Mouse (Mus musculus) frontal cortex, adult 2 months (tissue): ENCODE data around the gene Lgals2. TPM values are rescaled to one million over a fixed set of nuclear protein-coding genes. Genes with fewer than 3 reads are reported as not detected.
A peak's percentile ranks its signal among the peaks of the same experiment; 100 is the strongest.

Experiments
- DNase-seq, 2 experiments: peaks; one replicate each; pipeline ENCODE4 v3.0.0; 2022; ENCODE audit warnings: low spot score in 1 of 2; ENCODE audit errors: extremely low spot score in 1 of 2
- polyA plus RNA-seq: library from polyadenylated mRNA; depleted of rRNA; stranded (reverse); fragments of >200 nt; gene quantifications from 2 replicates; pipeline ENCODE4 v1.2.3, GENCODE M21; 2012; rRNA removed

Gene Lgals2
- polyA plus RNA-seq, 1 experiment: 0.74 TPM

DNA sequence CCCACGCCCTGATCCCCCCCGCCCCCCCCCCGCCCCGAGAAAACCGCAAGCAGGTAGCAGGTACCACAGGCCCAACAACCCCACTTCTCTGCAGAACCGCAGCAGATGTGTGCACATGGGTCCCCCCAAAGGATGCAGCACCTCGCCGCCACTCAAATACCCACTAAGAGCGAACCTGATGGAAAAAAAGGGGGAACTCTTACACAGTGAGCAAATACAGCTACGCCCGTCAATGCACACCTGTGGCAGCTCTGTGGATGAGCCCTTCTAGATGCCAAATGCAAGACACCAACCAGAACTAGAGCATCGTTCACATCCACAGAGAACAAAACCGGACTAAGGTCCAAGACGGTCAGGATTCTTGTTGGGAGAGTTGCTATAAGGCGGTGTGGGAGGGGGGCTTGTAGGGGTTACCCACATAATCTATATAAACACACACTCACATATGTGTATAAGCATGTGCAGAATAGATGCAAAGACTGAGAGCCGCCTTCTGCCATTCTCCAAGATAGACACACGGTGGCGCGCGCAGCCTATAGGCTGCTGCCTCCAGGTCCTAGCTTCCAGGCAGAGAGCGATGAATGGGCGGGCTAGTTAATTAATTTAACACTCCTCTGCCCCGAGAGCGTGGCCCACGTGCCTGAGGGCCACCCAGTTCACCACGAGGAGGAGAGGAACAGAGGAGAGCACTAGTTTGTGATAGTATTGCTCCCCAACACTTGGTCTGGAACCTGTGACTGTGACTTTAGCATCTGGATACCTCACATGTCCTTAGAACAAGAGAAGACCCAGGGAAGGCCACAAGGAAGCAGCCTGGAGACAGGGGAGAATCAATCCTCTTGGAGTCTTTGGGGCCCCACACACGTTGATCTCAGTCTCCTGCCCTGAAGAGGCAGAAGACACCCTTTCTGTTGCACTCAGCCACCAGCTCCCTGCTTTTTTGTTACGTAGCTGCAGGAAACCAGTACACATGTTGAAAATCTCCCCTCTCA, 28.8 kb downstream of the Lgals2 start:
- DNase-seq: peak in 1 of 2 experiments; percentile 83

DNA sequence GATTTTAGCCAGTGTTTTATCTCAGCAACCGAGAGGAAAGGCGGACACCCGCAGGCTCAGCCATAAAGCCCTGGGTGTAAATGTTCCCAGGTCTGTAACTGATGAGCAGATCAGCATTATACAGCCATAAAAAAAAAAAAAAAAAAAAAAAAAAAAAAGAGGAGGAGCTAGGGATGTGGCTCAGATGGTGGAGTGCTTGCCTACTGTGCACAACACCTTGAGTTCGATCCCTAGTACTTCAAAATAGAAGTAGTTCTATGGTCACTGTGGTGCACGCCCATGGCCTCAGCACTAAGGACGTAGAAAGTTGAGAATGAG, 39.3 kb downstream of the Lgals2 start:
- no peak for DNase-seq

DNA sequence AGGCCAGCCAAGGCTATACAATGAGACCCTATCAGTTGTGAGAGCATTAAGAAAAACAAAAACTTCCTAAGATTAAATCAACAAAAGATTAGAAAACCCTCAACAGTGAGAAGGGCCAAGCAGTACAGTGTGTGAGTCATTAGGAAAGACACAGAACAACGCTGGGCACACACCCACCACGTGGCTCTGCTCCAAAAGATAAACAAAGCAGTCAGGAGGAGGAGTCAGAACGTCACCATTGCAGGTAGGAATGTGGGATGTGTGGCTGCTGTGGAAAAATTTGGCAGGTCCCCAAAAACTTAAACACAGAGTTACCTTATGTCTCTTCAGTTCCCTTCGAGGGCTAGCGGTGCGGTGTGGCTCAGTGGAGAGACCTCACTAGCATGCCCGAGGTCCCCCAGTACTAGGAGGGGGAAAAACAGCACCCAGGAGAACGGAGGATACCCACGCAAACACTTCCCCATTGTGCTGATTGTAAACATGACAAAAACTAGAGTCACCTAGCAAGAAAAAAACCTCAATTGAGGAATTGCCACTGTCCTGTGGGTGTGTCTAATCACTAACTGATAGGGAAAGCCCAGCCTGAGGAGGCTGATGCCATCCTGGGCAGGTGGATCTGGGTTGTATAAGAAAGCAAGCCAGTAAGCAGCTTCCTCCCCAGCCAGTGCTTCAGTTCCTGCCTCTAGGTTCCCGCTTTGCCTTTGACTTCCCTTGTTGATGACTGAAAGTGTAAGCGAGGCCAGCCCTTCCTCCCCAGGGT, 39.8 kb downstream of the Lgals2 start:
- DNase-seq: no peak

DNA sequence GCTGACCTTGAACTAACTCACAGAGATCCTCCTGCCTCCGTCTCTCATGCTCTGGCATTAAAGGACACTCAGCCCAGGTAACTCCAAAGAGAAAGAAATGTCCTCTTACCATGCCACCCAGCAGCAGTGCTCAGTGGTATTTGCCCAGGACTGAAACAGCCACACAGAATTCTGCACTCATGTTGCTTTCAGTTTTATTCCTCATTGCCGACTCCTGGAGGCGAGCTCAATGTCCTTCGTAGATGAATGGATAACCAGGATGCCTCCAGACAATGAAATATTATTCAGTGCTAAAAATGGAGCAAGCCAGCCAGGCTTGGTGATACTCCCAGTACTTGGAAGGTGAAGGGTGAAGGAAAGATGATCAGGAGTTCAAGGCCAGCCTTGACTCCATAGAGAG, 41.7 kb downstream of the Lgals2 start:
- DNase-seq: no peak

DNA sequence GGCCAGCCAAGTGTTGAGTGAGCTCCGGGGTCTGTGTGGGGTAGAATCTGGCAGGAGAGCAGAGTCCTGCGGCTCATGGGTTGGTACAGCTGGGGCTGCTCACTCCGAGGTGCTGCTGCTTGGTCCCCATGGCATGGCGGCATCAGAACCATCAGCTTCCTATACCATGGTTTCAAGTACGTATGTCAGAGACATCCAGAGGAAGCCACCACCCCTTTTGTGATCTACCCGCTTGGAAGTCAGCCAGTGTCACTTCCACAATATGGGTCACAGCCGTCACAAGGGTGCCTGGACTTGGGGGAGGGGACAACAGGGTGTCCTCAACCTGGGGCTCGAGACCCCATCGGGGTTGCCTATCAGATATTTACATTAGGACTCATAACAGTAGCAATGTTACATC, 45.2 kb downstream of the Lgals2 start:
- no peak for DNase-seq

DNA sequence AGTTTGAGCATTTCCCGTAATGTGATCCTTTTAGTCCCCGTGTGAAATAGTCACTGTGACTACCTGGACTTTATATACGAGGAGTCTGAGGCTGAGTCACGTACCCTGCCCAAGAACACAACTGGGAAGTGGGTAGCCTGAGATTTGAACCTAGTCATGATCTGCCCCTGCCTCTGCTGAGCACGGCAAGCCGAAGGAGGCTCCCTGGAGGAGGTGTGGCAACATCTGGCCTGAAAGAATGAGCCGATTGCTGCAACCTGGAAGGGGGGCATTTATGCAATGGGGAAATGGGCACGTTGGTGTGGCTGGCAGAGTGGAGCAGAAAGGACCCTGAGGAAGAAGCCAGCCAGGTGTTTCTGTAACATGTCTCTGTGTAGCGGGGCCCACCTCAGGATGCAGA, 45.6 kb downstream of the Lgals2 start:
- DNase-seq: no peak

DNA sequence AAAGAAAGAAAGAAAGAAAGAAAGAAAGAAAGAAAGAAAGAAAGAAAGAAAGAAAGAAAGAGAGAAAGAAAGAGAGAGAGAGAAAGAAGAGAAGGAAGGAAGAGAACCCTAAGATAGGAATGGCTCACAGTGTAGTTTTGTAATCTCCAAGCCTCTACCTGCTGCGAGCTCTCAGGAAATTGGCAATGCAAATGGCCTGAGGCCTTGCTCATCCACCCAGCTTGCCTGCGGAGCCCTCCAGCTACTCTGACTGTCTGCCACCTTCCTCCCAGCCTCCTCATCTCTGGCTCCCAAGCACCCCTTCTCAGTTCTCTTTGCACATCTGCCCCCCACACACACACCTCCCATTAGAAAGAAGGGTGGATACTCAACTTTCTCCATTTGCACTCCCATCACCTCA, 46.3 kb downstream of the Lgals2 start:
- DNase-seq: no peak

DNA sequence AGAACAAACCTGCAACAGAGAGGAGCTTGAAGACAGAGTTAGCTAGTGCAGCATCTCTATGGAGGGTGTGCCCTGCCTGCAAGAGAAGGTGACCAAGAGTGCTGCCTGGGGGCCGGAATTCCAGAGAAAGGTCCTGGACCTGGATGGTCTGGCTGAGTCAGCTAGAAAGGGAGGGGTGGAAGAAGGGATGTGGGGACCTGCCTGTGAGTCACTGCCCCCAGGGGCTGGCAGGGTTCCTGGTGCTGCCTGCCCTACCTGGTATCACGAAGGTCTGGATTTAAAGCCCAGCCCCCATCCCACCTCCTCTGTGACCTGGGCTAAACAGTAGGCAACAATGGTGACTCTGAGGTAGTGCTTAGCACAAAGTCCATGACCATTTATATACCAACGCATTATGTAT, 48.2 kb downstream of the Lgals2 start:
- DNase-seq: no peak

DNA sequence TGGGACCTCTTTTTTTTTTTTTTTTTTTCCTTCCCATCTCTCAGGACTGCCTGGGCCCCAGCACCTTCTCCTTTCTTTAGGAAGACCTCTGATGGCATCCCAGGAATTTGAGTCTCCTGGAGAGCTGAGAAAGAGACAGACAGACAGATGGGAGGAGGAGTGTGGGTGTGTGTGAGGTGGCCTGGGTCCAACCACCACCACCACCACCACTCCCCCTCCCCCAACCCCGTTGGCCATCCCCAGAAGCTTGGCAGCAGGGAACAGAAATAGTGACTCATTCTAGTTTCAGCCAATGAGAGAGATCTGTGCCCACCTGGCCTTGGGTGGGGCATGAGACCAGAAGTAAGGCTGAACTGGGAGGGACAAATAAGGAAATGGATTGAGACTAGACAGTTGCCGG, 48.7 kb downstream of the Lgals2 start:
- DNase-seq: peak in 1 of 2 experiments; percentile 51

DNA sequence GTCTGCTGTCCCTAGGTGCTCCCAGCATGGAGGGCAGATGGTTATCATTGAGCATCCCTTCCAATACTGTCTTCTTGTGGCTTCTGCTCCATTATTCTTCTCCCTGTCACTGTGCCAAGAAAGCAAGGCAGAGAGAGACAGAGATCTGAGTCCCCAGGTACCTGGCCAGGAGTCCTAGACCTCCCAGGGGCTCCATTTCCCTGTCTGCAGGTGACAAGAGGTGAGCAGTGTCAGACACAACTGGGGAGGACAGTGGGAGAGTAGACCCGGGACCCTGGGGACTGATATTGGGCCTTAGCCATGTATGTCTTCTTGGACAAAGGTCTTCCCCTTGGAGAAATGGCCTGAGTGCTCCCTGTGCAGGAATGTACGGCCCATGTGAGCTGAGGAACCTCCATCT, 50.0 kb downstream of the Lgals2 start:
- no peak for DNase-seq

DNA sequence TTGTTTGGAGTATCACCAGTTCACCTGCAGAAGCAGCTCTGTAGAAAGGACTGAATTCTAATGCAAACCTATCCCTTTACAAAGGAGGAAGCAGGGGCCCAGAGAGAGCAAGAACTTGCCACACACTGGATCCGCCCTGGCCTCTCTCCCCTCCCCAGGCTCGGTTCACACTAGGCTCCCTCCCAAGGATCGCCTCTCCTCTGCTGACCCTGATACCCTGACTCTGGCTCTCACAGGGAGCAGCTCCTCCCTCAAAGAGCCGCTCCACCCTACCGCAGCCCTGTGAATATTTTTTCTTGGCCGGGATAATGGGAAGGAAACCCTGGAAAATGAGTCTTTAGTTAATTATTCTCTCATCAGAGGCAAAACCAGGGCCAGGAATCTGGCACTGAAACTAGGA, 51.0 kb downstream of the Lgals2 start:
- no peak for DNase-seq

DNA sequence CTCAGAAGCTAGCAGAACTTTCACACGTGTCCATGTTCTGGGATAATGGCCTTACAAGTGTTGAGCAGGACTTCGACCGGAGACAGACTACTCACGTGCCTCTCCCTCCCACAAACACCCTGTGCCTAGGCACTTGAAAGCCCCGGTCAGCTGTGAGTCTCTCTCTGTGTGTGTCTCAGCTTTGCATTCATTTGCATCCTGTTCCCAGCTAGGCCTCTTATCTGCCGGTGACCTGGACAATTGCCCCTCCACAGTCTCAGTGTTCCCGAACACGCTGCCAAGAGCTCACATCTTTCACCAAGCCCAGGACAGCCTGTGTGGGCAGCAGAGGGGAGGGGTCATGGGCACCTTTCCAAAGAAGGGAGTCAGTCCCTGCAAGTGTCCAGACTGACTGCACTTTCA, 51.8 kb downstream of the Lgals2 start:
- no peak for DNase-seq

DNA sequence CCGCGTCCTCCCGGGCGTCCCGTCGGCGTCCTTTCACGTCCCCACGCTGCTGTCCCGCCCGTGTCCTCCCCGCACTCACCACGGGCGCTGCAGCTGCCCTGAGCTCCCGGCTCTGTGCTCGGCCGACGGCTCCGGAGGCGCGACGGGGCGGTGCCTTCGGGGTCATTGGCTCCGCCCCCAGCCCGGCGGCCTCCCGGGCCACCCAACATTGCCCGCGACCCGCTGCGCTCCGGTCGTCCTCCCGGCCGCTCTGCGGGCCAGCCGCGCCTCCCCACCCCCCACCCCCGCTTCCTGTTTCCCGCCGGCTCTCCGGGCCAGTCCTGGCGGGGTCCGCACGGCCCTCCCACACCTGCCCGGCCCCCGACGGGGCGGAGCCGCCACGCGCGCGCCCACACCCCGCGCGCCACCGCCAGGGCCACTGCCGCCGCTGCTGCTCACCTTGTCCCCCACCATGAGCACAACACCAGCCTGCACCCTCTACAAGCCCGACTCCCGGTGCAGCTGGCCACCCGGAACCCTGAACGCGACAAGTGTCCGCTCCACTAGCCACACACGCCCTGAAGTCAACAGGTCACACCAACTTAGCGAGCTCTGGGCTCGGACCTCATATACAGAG, 52.4 kb downstream of the Lgals2 start, which contains the start of gene Card10:
TSS of gene Card10 (minus strand) at position 267 of the 616 bp plus-strand sequence.
- no peak for DNase-seq

DNA sequence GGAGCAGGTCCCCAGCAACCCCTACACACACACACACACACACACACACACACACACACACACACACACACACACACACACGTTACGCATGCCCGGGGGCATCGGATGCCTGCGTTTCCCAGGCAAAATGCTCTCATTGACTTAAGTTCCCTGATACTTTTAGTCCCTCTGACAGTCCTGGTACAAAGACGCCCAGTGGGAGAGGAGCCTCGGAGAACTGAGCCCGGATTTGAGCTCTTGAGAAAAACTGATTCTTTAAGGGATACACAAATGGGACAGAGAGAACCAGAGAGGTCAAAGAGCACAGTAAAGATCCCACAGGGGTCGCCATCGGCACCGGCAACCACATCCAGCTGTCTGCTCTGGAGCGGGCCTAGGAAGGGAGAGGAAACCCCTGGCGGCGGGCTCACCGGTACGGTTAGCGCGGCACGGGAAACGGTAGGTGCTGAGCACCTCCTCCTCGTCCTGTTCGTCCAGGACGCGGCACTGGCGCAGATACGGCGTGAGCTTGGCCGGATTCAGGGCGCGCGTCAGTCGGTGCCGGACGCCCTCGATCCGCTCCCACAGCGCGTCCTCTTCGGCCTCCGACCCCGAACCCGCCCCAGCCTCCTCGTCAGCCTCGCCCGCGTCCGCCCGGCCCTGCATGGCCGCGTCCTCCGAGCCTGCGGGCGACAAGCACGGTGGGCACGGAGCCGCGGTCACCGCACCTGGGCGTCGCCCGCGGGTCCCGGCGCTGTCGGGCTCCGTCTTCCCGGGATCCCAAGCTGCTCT, 53.2 kb downstream of the Lgals2 start:
- no peak for DNase-seq

DNA sequence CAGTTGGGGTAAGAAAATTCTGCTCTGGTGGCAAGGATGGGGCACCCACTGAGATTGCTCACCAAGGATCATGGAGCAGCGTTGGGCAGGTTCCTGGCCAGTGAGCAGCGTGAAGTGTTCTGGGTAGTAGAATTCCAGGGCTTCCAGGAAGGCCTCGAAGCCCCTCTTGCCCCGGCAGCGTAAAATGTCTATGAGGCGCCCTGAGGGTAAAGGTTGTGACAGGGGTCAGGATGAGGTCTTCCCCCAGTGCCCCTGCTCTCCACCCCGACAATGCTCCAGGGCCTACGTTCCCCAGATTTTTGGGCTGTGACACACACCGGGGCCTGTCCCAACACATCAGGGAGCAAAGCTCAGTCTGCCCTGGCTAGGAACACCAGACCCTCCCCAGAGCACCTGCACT, 53.8 kb downstream of the Lgals2 start:
- no peak for DNase-seq

Other genes with a start within 250 kb of the Lgals2 start
- 64.9 and 68.2 TPM in 2 replicates for gene Elfn2, start 136.8 kb downstream of the Lgals2 start, polyA plus RNA-seq
- 7.0 and 7.2 TPM in 2 replicates for gene Mfng, start 82.1 kb downstream of the Lgals2 start, polyA plus RNA-seq
- gene Card10, start 52.5 kb downstream of the Lgals2 start, polyA plus RNA-seq: 11.2 and 12.0 TPM in 2 replicates
- gene Cdc42ep1, start 12.9 kb downstream of the Lgals2 start, polyA plus RNA-seq: 18.5 and 20.1 TPM in 2 replicates
- gene Gga1, start 21.7 kb upstream of the Lgals2 start, polyA plus RNA-seq: 69.5 and 70.8 TPM in 2 replicates
- 0.24 TPM in 1 of 2 replicates, not detected in the other for gene Gm49510, start 44.1 kb upstream of the Lgals2 start, polyA plus RNA-seq
- gene Sh3bp1, start 44.2 kb upstream of the Lgals2 start, polyA plus RNA-seq: 27.2 and 29.0 TPM in 2 replicates
- 219 and 227 TPM in 2 replicates for gene Pdxp, start 58.4 kb upstream of the Lgals2 start, polyA plus RNA-seq
- gene Lgals1, start 71.2 kb upstream of the Lgals2 start, polyA plus RNA-seq: 48.2 and 56.0 TPM in 2 replicates
- 35.8 and 37.4 TPM in 2 replicates for gene Nol12, start 79.4 kb upstream of the Lgals2 start, polyA plus RNA-seq
- 11.7 and 13.9 TPM in 2 replicates for gene Triobp, start 92.2 kb upstream of the Lgals2 start, polyA plus RNA-seq
- gene H1f0, start 172.9 kb upstream of the Lgals2 start, polyA plus RNA-seq: 109 and 112 TPM in 2 replicates
- 0.19 and 0.38 TPM in 2 replicates for gene Galr3, start 186.4 kb upstream of the Lgals2 start, polyA plus RNA-seq
- 31.0 and 32.3 TPM in 2 replicates for gene Ankrd54, start 207.4 kb upstream of the Lgals2 start, polyA plus RNA-seq
- 80.9 and 90.8 TPM in 2 replicates for gene Eif3l, start 219.7 kb upstream of the Lgals2 start, polyA plus RNA-seq